Mouse (Mus musculus) lung, adult 2 months (tissue): Measurements from ENCODE around the gene Adarb1. TPM values are rescaled to one million over a fixed set of nuclear protein-coding genes. Genes with fewer than 3 reads are reported as not detected.

Source experiments
- DNase-seq: peaks from one replicate; pipeline ENCODE4 v3.0.0; 2022
- H3K4me1 ChIP-seq: fragments of 200-500 bp; 2 replicates; pipeline ENCODE4 v1.6.1; 2011; ENCODE audit warnings: low read length; ENCODE audit not compliant: control insufficient read depth, insufficient read depth
- H3K4me3 ChIP-seq: fragments of 200-500 bp; replicated peaks from 2 replicates; pipeline ENCODE3; 2011; ENCODE audit warnings: low read depth, mild to moderate bottlenecking, control low read depth, low read length; ENCODE audit errors: extremely low read depth
- CTCF ChIP-seq: fragments of 200-500 bp; IDR thresholded peaks from 2 replicates; pipeline ENCODE4 v1.5.1; 2011; ENCODE audit warnings: mild to moderate bottlenecking, low read length, control low read depth; ENCODE audit not compliant: insufficient read depth
- POLR2A ChIP-seq: fragments of 200-500 bp; IDR thresholded peaks from 2 replicates; pipeline ENCODE4 v1.6.1; 2011; ENCODE audit warnings: low read depth, mild to moderate bottlenecking, control low read depth, low read length, borderline replicate concordance; ENCODE audit errors: extremely low read depth
- WGBS: fragments of 180-500 bp; shearing (Covaris S2); methylation state at CpG from one replicate; pipeline ENCODE4 v1.1.7; 2018; 5-methylcytosine and 5-hydroxymethylcytosine counted together
- polyA plus RNA-seq: library from polyadenylated mRNA; depleted of rRNA; stranded (reverse); fragments of >200 nt; gene quantifications from 2 replicates; pipeline ENCODE4 v1.2.3, GENCODE M21; 2012

Gene Adarb1
- polyA plus RNA-seq, 1 experiment, result 29.9 TPM

- no peak overlapping the region for H3K4me3 ChIP-seq
- DNase-seq, result no peak
- TF ChIP-seq POLR2A (no peak), CTCF (no peak)
Observed at GRCm38 (mm10) chr10:77450159-77450464, 32.0 kb upstream of the Adarb1 start.

GRCm38 (mm10) chr10:77449315-77450158 lies 31.5 kb upstream of the Adarb1 start:
- 30% methylated on average over 23 of the region's 23 CpGs for WGBS
- no peak for DNase-seq
- no peak for TF ChIP-seq POLR2A
- no peak for TF ChIP-seq CTCF
- H3K4me3 ChIP-seq, result peak overlapping the region; percentile 46
- no peaks in the 10 kb centered on the region for H3K4me1 ChIP-seq

More at GRCm38 (mm10) chr10:77450159-77450464, 32.0 kb upstream of the Adarb1 start:
- no peaks in the 10 kb centered on the region for H3K4me1 ChIP-seq

- no peak overlapping the region for H3K4me3 ChIP-seq
- 42% methylated on average over 6 of the region's 6 CpGs for WGBS
- H3K4me1 ChIP-seq, result no peaks in the 10 kb centered on the region
- TF ChIP-seq CTCF, result no peak
- TF ChIP-seq POLR2A, result no peak
- DNase-seq, result no peak
Observed at GRCm38 (mm10) chr10:77448698-77449247, 30.7 kb upstream of the Adarb1 start.

GRCm38 (mm10) chr10:77448209-77448608 lies 30.1 kb upstream of the Adarb1 start:
- TF ChIP-seq CTCF, result no peak
- no peak for TF ChIP-seq POLR2A
- H3K4me3 ChIP-seq, result no peak overlapping the region
- no peak for DNase-seq
- WGBS, result 89% methylated on average over 7 of the region's 7 CpGs
- no peaks in the 10 kb centered on the region for H3K4me1 ChIP-seq

- Histone ChIP-seq H3K4me1 (no peaks in the 10 kb centered on the region), H3K4me3 (no peak overlapping the region)
- DNase-seq, result no peak
- no peak for TF ChIP-seq POLR2A
- WGBS, result 24% methylated on average over 2 of the region's 2 CpGs
Observed at GRCm38 (mm10) chr10:77447755-77448154, 29.7 kb upstream of the Adarb1 start.

- H3K4me3 ChIP-seq, result no peak overlapping the region
- no peak for DNase-seq
- TF ChIP-seq CTCF (peak; percentile 15; the same call in 1 of the 2 replicates), POLR2A (no peak)
- H3K4me1 ChIP-seq, result no peaks in the 10 kb centered on the region; the same call in 1 of the 2 replicates
- 69% methylated on average over 4 of the region's 4 CpGs for WGBS
Observed at GRCm38 (mm10) chr10:77442250-77442649, 24.2 kb upstream of the Adarb1 start.

GRCm38 (mm10) chr10:77441812-77442211 lies 23.7 kb upstream of the Adarb1 start:
- TF ChIP-seq POLR2A (no peak), CTCF (no peak)
- WGBS, result 63% methylated on average over 3 of the region's 3 CpGs
- no peak for DNase-seq

GRCm38 (mm10) chr10:77440841-77441755 lies 23.0 kb upstream of the Adarb1 start:
- WGBS, result 36% methylated on average over 19 of the region's 19 CpGs
- no peak for DNase-seq
- H3K4me1 ChIP-seq, result no peaks in the 10 kb centered on the region; the same call in 1 of the 2 replicates
- no peak overlapping the region for H3K4me3 ChIP-seq
- TF ChIP-seq CTCF, result no peak
- no peak for TF ChIP-seq POLR2A

More at GRCm38 (mm10) chr10:77441812-77442211, 23.7 kb upstream of the Adarb1 start:
- H3K4me1 ChIP-seq, result no peaks in the 10 kb centered on the region; the same call in 1 of the 2 replicates
- H3K4me3 ChIP-seq, result no peak overlapping the region

GRCm38 (mm10) chr10:77440286-77440685 lies 22.2 kb upstream of the Adarb1 start:
- WGBS, result 45% methylated on average over 6 of the region's 6 CpGs
- H3K4me3 ChIP-seq, result no peak overlapping the region
- no peak for DNase-seq
- H3K4me1 ChIP-seq, result no peaks in the 10 kb centered on the region; the same call in 1 of the 2 replicates
- TF ChIP-seq CTCF (no peak), POLR2A (no peak)
